Mouse (Mus musculus) frontal cortex, postnatal 36 days (tissue): ENCODE results near the gene Tmem151b.

ENCODE experiments used
- DNase-seq, 2 experiments: peaks; one replicate each; pipeline ENCODE4 v3.0.0; 2022; ENCODE audit warnings: low spot score in 2 of 2

Gene Tmem151b

GRCm38 (mm10) chr17:45511757-45512156 lies 37.7 kb downstream of the Tmem151b start:
- DNase-seq, result no peak

- no peak for DNase-seq
These were observed 38.6 kb downstream of the Tmem151b start for GRCm38 (mm10) chr17:45510871-45511270.

DNA sequence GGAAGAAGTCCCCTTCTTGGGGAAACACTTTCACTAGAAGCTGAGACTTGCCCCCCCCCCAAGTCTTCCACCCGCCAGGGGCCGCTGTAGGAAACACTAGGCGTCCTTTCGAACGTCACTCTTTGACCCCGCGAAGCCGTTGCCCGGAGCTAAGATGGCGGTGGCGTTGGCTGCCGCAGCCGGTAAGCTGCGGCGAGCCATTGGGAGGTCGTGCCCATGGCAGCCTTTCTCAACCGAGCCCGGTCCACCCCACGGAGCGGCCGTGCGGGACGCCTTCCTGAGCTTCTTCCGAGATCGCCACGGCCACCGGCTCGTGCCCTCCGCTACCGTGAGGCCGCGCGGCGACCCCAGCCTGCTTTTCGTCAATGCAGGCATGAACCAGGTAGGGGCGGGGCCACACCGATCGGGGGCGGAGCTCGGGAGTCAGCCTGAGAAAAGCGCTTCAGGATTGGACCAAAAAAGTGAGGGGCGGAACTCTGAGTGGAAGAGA lies 42.7 kb downstream of the Tmem151b start, which contains the start of gene Aars2:
Gene Aars2, plus strand, starts transcription at position 142 of the 490 bp plus-strand sequence.
- peak; percentile 92 to 93 for DNase-seq

DNA sequence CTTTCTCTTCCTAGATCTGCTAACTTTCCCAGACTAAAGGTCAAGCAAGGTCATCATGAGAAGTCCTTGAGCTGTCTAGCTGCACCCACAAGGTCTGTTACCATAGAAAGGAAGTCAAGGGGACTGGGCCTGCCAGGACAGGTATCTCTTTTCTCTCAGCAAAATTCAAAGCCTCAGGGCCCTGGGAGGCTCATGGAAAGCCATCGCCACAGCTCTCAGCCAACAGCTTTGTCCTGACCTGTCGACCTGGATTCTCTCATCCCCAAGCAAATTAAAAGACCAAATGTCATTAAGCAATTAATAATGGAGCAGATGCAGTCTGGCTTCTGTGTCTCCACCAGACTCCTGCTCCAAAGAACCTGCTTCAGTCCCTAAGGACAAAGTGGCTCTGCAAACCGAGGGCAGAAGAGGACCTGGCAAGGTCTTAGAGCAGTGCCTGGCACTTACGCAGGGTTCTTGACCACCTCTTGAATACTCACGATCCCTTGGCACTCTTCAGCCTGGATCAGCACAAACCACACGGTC lies 43.5 kb downstream of the Tmem151b start:
- DNase-seq, result no peak

DNA sequence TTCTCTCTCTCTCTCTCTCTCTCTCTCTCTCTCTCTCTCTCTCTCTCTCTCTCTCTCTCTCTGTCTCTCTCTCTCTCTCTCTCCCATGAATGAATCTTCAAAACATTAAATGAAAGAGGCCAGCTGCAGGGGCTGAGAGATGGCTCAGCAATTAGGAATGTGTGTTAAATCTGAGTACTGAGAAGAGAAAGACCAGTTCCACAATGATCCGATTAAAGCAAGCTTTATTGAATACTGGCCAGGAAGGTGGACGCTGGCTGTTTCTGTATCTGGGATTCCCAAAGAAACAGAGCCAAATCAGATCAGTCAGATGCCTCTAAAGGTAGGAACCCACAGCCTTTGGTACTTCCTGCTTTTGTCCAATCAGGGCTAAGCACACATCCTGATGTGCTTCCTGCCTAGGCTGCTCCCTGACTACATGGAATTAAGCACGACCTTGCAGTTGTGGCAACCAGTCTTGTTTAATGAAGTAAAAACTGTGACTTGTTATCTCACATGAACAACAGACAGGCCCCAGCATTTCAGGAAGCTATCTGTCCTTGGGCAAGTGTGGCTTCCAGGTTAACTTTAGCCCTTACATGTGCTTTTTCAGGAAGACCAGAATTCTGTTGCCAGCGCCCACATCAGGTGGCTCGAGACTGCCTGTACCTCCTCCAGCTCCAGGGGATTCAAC lies 46.0 kb downstream of the Tmem151b start:
- no peak for DNase-seq

DNA sequence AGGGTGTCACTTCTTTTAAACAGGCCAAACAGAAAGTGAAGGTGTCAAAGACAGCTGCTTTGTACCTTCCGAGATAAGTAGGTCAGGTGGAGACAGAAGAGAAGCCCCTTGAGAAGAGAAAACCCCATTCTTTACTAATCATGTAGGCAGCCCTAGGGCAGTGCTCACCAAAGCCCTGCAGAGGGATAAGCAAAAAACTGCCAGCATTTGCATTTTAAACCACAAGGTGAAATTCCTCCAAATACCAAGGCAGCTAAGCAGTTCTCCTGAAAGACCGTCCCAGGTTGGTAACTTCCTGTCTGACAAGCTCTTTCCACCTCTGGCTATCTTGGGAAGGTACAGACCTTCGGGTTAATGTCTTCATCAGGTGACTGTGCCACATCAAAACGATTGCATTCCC lies 47.2 kb downstream of the Tmem151b start:
- no peak for DNase-seq

GRCm38 (mm10) chr17:45500981-45501380 lies 48.5 kb downstream of the Tmem151b start:
- DNase-seq, result no peak

- DNase-seq, result no peak
These were observed 50.0 kb downstream of the Tmem151b start for GRCm38 (mm10) chr17:45499516-45499915.

- no peak for DNase-seq
These were observed 51.1 kb downstream of the Tmem151b start for GRCm38 (mm10) chr17:45498397-45498796.

GRCm38 (mm10) chr17:45495398-45495797 lies 54.1 kb downstream of the Tmem151b start:
- no peak for DNase-seq
